Mouse (Mus musculus) liver, embryonic 14.5 days (tissue): ENCODE results near the gene Il4.

ENCODE experiments used
- CTCF ChIP-seq: IDR thresholded peaks from 2 replicates; pipeline ENCODE4 v1.5.1; 2016; ENCODE audit warnings: antibody characterized with exemption, low read depth, control low read depth
- EP300 ChIP-seq: IDR thresholded peaks from 2 replicates; pipeline ENCODE4 v1.6.1; 2016; ENCODE audit warnings: antibody characterized with exemption, low read depth

DNA sequence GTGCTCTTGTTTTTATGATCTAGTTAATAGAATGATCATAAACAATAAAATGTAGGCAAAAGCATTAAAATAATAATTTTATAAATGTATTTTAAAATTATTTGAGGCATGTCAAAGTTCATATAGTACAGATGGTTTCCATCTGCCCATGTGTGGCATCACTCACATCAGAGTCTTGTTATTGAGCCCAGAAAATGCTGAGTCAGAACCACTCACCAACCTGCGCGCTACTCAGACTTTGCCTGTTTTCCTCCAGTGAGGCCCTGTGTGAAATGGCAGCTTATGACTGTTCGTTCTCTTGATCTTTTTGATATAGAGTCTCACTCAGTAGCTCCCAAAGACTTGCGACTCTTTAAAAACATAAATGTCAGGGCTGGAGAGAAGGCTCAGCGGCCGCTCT, 33.0 kb downstream of the Il4 start:
- TF ChIP-seq CTCF = no peak
- no peak for TF ChIP-seq EP300
